Mouse (Mus musculus): ENCODE data around the gene Mrpl41. TPM values are rescaled to one million over a fixed set of nuclear protein-coding genes. Genes with fewer than 3 reads are reported as not detected.
"Not testable (repeated sequence)": the region's sequence is repeated elsewhere in the genome, so short reads cannot be mapped to it uniquely, and the experiment has no call there.

Gene Mrpl41
- total and polyA plus RNA-seq, 3 experiments, result 102 to 103 TPM; not detected in 1

DNA sequence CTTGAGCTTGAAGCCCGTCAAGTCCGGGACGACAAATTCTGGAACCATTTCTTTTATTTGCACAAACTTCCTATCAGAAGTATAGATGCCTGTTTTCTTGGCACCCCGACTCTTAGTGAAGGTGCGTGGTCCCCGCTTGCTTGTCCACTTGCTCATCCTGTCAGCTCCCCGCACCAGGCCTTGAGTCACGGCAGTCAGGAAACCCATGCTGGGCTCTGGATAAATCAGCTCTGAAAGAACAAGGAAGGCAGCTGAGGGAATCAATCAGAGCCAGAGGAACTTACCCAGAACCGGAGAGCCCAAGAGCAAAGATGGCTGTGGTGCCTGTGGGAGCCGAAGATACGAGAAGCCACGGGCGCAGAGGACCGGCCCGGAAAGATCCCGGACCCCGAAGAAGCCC is 446 bp downstream of the Mrpl41 start:
- Histone ChIP-seq H3K4me1 (ENCODE audit: control insufficient read depth in 1 of 2, insufficient read depth in 2 of 2, low read length in 2 of 2) (peaks cover 2 to 28% of the 10 kb centered on the region in 2 experiments; a peak in 3 of 4 replicates), H3K9ac (ENCODE audit: control insufficient read depth, low read depth, low read length, poor library complexity, severe bottlenecking) (peak overlapping the region; percentile 70)
- 0 out of 2 replicates have a peak, but pooled peaks have one; percentile 6 for TF ChIP-seq POLR2AphosphoS2 (IDR thresholded peaks at IDR 0.05; ENCODE audit: low read length)

DNA sequence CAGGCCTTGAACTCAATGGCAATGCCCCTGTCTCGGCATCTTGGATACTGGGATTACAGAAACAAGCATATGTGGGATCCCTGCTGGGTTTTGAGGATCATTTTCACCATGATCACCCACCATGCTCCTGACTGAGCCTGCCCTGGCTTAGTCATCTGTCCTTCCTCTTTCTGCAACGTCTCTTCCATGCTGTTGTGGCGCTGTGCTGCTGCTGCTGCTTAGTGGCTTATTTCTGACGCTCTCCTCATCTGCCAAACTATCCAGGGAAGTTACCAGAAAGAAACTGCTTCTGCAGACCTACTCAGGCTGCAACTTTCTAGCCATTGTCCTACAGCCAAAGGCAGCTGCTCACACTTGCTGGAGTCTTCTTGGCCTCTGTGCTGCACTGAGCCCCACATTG is 4.5 kb downstream of the Mrpl41 start:
- TF ChIP-seq MAX (IDR thresholded peaks at IDR 0.05; ENCODE audit: low read length), result 0 out of 2 replicates have a peak, but pooled peaks have one; percentile 23
- no peak for TF ChIP-seq SMC3 (IDR thresholded peaks at IDR 0.05; ENCODE audit: low read depth, low read length)
- TF ChIP-seq CTCF (IDR thresholded peaks at IDR 0.05 in 2 of 3, conservative IDR thresholded peaks at IDR 0.05 in 1 of 3; ENCODE audit: control insufficient read depth in 1 of 3, insufficient read depth in 1 of 3, low read depth in 2 of 3, low read length in 3 of 3, poor library complexity in 1 of 3, severe bottlenecking in 1 of 3), result peak; percentile 9 to 48 (median 44); a peak in 4 of 6 replicates
- peak; percentile 76 for DNase-seq (ENCODE audit: low read depth, low spot score)
- Histone ChIP-seq H3K27me3 (ENCODE audit: control insufficient read depth in 1 of 2, insufficient read depth in 2 of 2, low read length in 2 of 2) (no peaks in the 10 kb centered on the region), H3K9me3 (replicated peaks; ENCODE audit: insufficient read depth, low read length) (no peaks in the 10 kb centered on the region), H3K4me1 (ENCODE audit: control insufficient read depth in 1 of 2, insufficient read depth in 2 of 2, low read length in 2 of 2) (peaks cover 2 to 16% of the 10 kb centered on the region in 2 experiments; a peak in 2 of 4 replicates), H3K36me3 (ENCODE audit: control insufficient read depth in 1 of 2, insufficient read depth in 2 of 2, low read length in 2 of 2) (peaks cover 4 to 18% of the 10 kb centered on the region in 2 experiments), H3K79me2 (ENCODE audit: control insufficient read depth, insufficient read depth, low read length, poor library complexity) (peaks cover 16% of the 10 kb centered on the region), H3K4me3 (ENCODE audit: control insufficient read depth in 1 of 2, insufficient read depth in 1 of 2, low read depth in 2 of 2, low read length in 2 of 2) (no peak overlapping the region), H3K27ac (ENCODE audit: control insufficient read depth, low read depth, low read length) (no peak overlapping the region), H3K9ac (ENCODE audit: control insufficient read depth, low read depth, low read length, poor library complexity, severe bottlenecking) (no peak overlapping the region)

More for the DNA sequence above, 446 bp downstream of the Mrpl41 start:
- not testable (repeated sequence) for H3K27me3 ChIP-seq (ENCODE audit: control insufficient read depth in 1 of 2, insufficient read depth in 2 of 2, low read length in 2 of 2); DNase-seq (ENCODE audit: low read depth, low spot score); H3K9me3 ChIP-seq (replicated peaks; ENCODE audit: insufficient read depth, low read length)
- Histone ChIP-seq H3K4me3 (ENCODE audit: control insufficient read depth in 1 of 2, insufficient read depth in 1 of 2, low read depth in 2 of 2, low read length in 2 of 2) (peak overlapping the region; percentile 66 to 93), H3K79me2 (ENCODE audit: control insufficient read depth, insufficient read depth, low read length, poor library complexity) (peaks cover 16% of the 10 kb centered on the region), H3K27ac (ENCODE audit: control insufficient read depth, low read depth, low read length) (peak overlapping the region; percentile 51), H3K36me3 (ENCODE audit: control insufficient read depth in 1 of 2, insufficient read depth in 2 of 2, low read length in 2 of 2) (peaks cover 4 to 30% of the 10 kb centered on the region in 2 experiments)

GRCm38 (mm10) chr2:24962304-24963000 is 12.4 kb downstream of the Mrpl41 start, which contains the start of gene Dph7:
Gene Dph7, plus strand, starts transcription at chr2:24962400.
- H3K9me3 ChIP-seq (replicated peaks; ENCODE audit: insufficient read depth, low read length), result no peaks in the 10 kb centered on the region
- peak within 1 kb of the TSS; percentile 26 for H3K27ac ChIP-seq (ENCODE audit: control insufficient read depth, low read depth, low read length)
- H3K4me3 ChIP-seq (ENCODE audit: control insufficient read depth in 1 of 2, insufficient read depth in 1 of 2, low read depth in 2 of 2, low read length in 2 of 2), result peak within 1 kb of the TSS; percentile 82 to 91
- H3K4me1 ChIP-seq (ENCODE audit: control insufficient read depth in 1 of 2, insufficient read depth in 2 of 2, low read length in 2 of 2), result peaks cover 0 to 8% of the 10 kb centered on the region in 2 experiments; a peak in 1 of 4 replicates
- H3K36me3 ChIP-seq (ENCODE audit: control insufficient read depth in 1 of 2, insufficient read depth in 2 of 2, low read length in 2 of 2), result peaks cover 4 to 12% of the 10 kb centered on the region in 2 experiments; a peak in 3 of 4 replicates
- H3K27me3 ChIP-seq (ENCODE audit: control insufficient read depth in 1 of 2, insufficient read depth in 2 of 2, low read length in 2 of 2), result no peaks in the 10 kb centered on the region
- peak within 1 kb of the TSS; percentile 81 for H3K9ac ChIP-seq (ENCODE audit: control insufficient read depth, low read depth, low read length, poor library complexity, severe bottlenecking)
- DNase-seq (ENCODE audit: low read depth, low spot score), result peak; percentile 92
- H3K79me2 ChIP-seq (ENCODE audit: control insufficient read depth, insufficient read depth, low read length, poor library complexity), result peaks cover 7% of the 10 kb centered on the region
- TF ChIP-seq EP300 (IDR thresholded peaks at IDR 0.05; ENCODE audit: low read depth in 1 of 2, low read length in 2 of 2), result no peak
- no peak for TF ChIP-seq MAFK (IDR thresholded peaks at IDR 0.05; ENCODE audit: borderline replicate concordance, low read depth, low read length)
- TF ChIP-seq ELF1 (IDR thresholded peaks at IDR 0.05; ENCODE audit: low read depth, low read length), result peak; percentile 47; the same call in 1 of the 2 replicates
- no peak for TF ChIP-seq USF2 (IDR thresholded peaks at IDR 0.05; ENCODE audit: borderline replicate concordance in 1 of 2, insufficient read depth in 1 of 2, low read depth in 1 of 2, low read length in 2 of 2)
- TF ChIP-seq UBTF (IDR thresholded peaks at IDR 0.05; ENCODE audit: borderline replicate concordance, insufficient read depth, low read depth, low read length), result no peak
- 0 out of 2 replicates have a peak, but pooled peaks have one; percentile 48 for TF ChIP-seq TCF12 (IDR thresholded peaks at IDR 0.05; ENCODE audit: low read depth, low read length)
- TF ChIP-seq POLR2A (IDR thresholded peaks at IDR 0.05; ENCODE audit: control insufficient read depth in 1 of 2, insufficient read depth in 1 of 2, low read depth in 1 of 2, low read length in 2 of 2, poor library complexity in 1 of 2), result peak; percentile 83 to 87
- TF ChIP-seq CHD1 (IDR thresholded peaks at IDR 0.05; ENCODE audit: low read depth, low read length), result no peak
- peak; percentile 70; the same call in 1 of the 2 replicates for TF ChIP-seq SIN3A (IDR thresholded peaks at IDR 0.05; ENCODE audit: low read length)
- no peak; the same call in 1 of the 2 replicates for TF ChIP-seq SMC3 (IDR thresholded peaks at IDR 0.05; ENCODE audit: low read depth, low read length)
- TF ChIP-seq JUND (IDR thresholded peaks at IDR 0.05; ENCODE audit: low read depth, low read length), result no peak
- peak; percentile 80 for TF ChIP-seq ZMIZ1 (IDR thresholded peaks at IDR 0.05; ENCODE audit: low read depth, low read length)
- no peak for TF ChIP-seq E2F4 (IDR thresholded peaks at IDR 0.05; ENCODE audit: borderline replicate concordance, low read depth, low read length)
- TF ChIP-seq MYB (IDR thresholded peaks at IDR 0.05; ENCODE audit: low read depth, low read length), result no peak
- peak; percentile 60 for TF ChIP-seq NELFE (IDR thresholded peaks at IDR 0.05; ENCODE audit: low read depth, low read length)
- TF ChIP-seq MAZ (IDR thresholded peaks at IDR 0.05; ENCODE audit: low read depth, low read length), result no peak
- peak; percentile 80 for TF ChIP-seq TBP (IDR thresholded peaks at IDR 0.05; ENCODE audit: low read depth, low read length)
- TF ChIP-seq CHD2 (IDR thresholded peaks at IDR 0.05; ENCODE audit: low read length), result no peak
- no peak for TF ChIP-seq GATA1 (IDR thresholded peaks at IDR 0.05; ENCODE audit: low read depth, low read length)
- no peak; the same call in 1 of the 2 replicates for TF ChIP-seq MAX (IDR thresholded peaks at IDR 0.05; ENCODE audit: low read length)
- no peak for TF ChIP-seq KAT2A (conservative IDR thresholded peaks at IDR 0.05; ENCODE audit: low read depth, low read length)
- TF ChIP-seq HCFC1 (IDR thresholded peaks at IDR 0.05; ENCODE audit: low read depth, low read length), result peak; percentile 83
